Mouse (Mus musculus) erythroid progenitor cell, adult 5-6 weeks (primary cell): Measurements from ENCODE around the gene Gm37240. TPM values are rescaled to one million over a fixed set of nuclear protein-coding genes. Genes with fewer than 3 reads are reported as not detected.

Experiments
- ATAC-seq: replicated peaks from 2 replicates; pipeline ENCODE4 v1.8.0; 2016; ENCODE audit warnings: moderate number of reproducible peaks, mild to moderate bottlenecking, moderate TSS enrichment, inconsistent platforms; ENCODE audit not compliant: poor library complexity, low FRiP score, severe bottlenecking
- total RNA-seq, 2 experiments: library from RNA; stranded (forward) in 1 of 2; stranded (reverse) in 1 of 2; fragments of 150-400 nt in 1 of 2; fragments of 186-747, 209-891 nt in 1 of 2; gene quantifications; 2 replicates each; pipeline versions ENCODE4 v1.2.3 to v1.2.4; 2015 to 2017; ENCODE audit warnings: low replicate concordance in 2 of 2

Gene Gm37240
- total RNA-seq, 2 experiments from 2014 or later = not detected

GRCm38 (mm10) chr3:84533227-84533626 lies 1354.1 kb downstream of the Gm37240 start:
- no peak for ATAC-seq

GRCm38 (mm10) chr3:84529021-84529420 lies 1358.3 kb downstream of the Gm37240 start:
- ATAC-seq = no peak

- no peak for ATAC-seq
Observed at GRCm38 (mm10) chr3:84524952-84525351, 1362.4 kb downstream of the Gm37240 start.

GRCm38 (mm10) chr3:84516163-84516562 lies 1371.2 kb downstream of the Gm37240 start:
- no peak for ATAC-seq

GRCm38 (mm10) chr3:84512774-84513515 lies 1374.4 kb downstream of the Gm37240 start:
- no peak for ATAC-seq

GRCm38 (mm10) chr3:84505193-84505592 lies 1382.1 kb downstream of the Gm37240 start:
- ATAC-seq = no peak

GRCm38 (mm10) chr3:84504291-84504690 lies 1383.0 kb downstream of the Gm37240 start:
- no peak for ATAC-seq

- no peak for ATAC-seq
Observed at GRCm38 (mm10) chr3:84502101-84502500, 1385.2 kb downstream of the Gm37240 start.

GRCm38 (mm10) chr3:84500491-84500890 lies 1386.8 kb downstream of the Gm37240 start:
- ATAC-seq = no peak

GRCm38 (mm10) chr3:84497718-84498117 lies 1389.6 kb downstream of the Gm37240 start:
- ATAC-seq = no peak

GRCm38 (mm10) chr3:84492657-84493056 lies 1394.7 kb downstream of the Gm37240 start:
- ATAC-seq = no peak

GRCm38 (mm10) chr3:84492148-84492547 lies 1395.2 kb downstream of the Gm37240 start:
- no peak for ATAC-seq

GRCm38 (mm10) chr3:84488716-84489115 lies 1398.6 kb downstream of the Gm37240 start:
- no peak for ATAC-seq

GRCm38 (mm10) chr3:84484891-84485290 lies 1402.4 kb downstream of the Gm37240 start:
- no peak for ATAC-seq

GRCm38 (mm10) chr3:84484333-84484732 lies 1403.0 kb downstream of the Gm37240 start:
- ATAC-seq = no peak

GRCm38 (mm10) chr3:84482121-84482520 lies 1405.2 kb downstream of the Gm37240 start:
- ATAC-seq = no peak

- peak; percentile 58 for ATAC-seq
Observed at GRCm38 (mm10) chr3:84481104-84481503, 1406.2 kb downstream of the Gm37240 start.

- peak; percentile 55 for ATAC-seq
Observed at GRCm38 (mm10) chr3:84480006-84480897, 1407.1 kb downstream of the Gm37240 start, which contains the start of gene Fhdc1. Gene Fhdc1, minus strand, starts transcription at chr3:84480429.

- ATAC-seq = peak; percentile 74
Observed at GRCm38 (mm10) chr3:84479293-84480005, 1407.9 kb downstream of the Gm37240 start.

GRCm38 (mm10) chr3:84478896-84479292 lies 1408.4 kb downstream of the Gm37240 start:
- peak; percentile 52 for ATAC-seq
